Mouse (Mus musculus) neural tube, embryonic 10.5 days (tissue): ENCODE measurements at regions not wholly inside any gene's neighbourhood (a gene's known extent, or its start where the extent isn't known, plus 50 kb on each side); places are given as distances from the start of the nearest gene placed in this dataset.

Experiments
- DNase-seq: peaks from one replicate; pipeline ENCODE4 v3.0.0-alpha.2; 2017; ENCODE audit warnings: low spot score; ENCODE audit errors: extremely low spot score

- no peak for DNase-seq
These were observed 882.8 kb downstream of the Tecrl start for GRCm38 (mm10) chr5:82472146-82472545.

- DNase-seq, result no peak
These were observed 890.7 kb downstream of the Tecrl start for GRCm38 (mm10) chr5:82464272-82464671.

GRCm38 (mm10) chr5:82441288-82441687, 913.7 kb downstream of the Tecrl start:
- no peak for DNase-seq

GRCm38 (mm10) chr5:82440126-82440525, 914.9 kb downstream of the Tecrl start:
- DNase-seq, result no peak

GRCm38 (mm10) chr5:82420396-82420795, 934.6 kb downstream of the Tecrl start:
- no peak for DNase-seq

- DNase-seq, result no peak
These were observed 958.3 kb downstream of the Tecrl start for GRCm38 (mm10) chr5:82396632-82397234.

GRCm38 (mm10) chr5:82361624-82362023, 993.4 kb downstream of the Tecrl start:
- no peak for DNase-seq

GRCm38 (mm10) chr5:82356336-82356735, 998.7 kb downstream of the Tecrl start:
- no peak for DNase-seq

GRCm38 (mm10) chr5:82351089-82351488, 1003.9 kb downstream of the Tecrl start:
- DNase-seq, result no peak

- peak; percentile 40 for DNase-seq
These were observed 1008.3 kb downstream of the Tecrl start for GRCm38 (mm10) chr5:82346672-82347071.

GRCm38 (mm10) chr5:82324354-82324753, 1030.6 kb downstream of the Tecrl start:
- no peak for DNase-seq

GRCm38 (mm10) chr5:82319709-82320333, 1035.2 kb downstream of the Tecrl start:
- DNase-seq, result no peak

- no peak for DNase-seq
These were observed 1042.9 kb downstream of the Tecrl start for GRCm38 (mm10) chr5:82312054-82312453.

GRCm38 (mm10) chr5:82288069-82288845, 1066.7 kb downstream of the Tecrl start:
- no peak for DNase-seq

- no peak for DNase-seq
These were observed 1101.5 kb downstream of the Tecrl start for GRCm38 (mm10) chr5:82253356-82254104.

- no peak for DNase-seq
These were observed 1128.7 kb downstream of the Tecrl start for GRCm38 (mm10) chr5:82226329-82226728.

GRCm38 (mm10) chr5:82223622-82224021, 1131.4 kb downstream of the Tecrl start:
- no peak for DNase-seq

GRCm38 (mm10) chr5:82203606-82204005, 1151.4 kb downstream of the Tecrl start:
- no peak for DNase-seq
